Mouse (Mus musculus): ENCODE data around the gene Vars2.

Vars2 gene

DNA sequence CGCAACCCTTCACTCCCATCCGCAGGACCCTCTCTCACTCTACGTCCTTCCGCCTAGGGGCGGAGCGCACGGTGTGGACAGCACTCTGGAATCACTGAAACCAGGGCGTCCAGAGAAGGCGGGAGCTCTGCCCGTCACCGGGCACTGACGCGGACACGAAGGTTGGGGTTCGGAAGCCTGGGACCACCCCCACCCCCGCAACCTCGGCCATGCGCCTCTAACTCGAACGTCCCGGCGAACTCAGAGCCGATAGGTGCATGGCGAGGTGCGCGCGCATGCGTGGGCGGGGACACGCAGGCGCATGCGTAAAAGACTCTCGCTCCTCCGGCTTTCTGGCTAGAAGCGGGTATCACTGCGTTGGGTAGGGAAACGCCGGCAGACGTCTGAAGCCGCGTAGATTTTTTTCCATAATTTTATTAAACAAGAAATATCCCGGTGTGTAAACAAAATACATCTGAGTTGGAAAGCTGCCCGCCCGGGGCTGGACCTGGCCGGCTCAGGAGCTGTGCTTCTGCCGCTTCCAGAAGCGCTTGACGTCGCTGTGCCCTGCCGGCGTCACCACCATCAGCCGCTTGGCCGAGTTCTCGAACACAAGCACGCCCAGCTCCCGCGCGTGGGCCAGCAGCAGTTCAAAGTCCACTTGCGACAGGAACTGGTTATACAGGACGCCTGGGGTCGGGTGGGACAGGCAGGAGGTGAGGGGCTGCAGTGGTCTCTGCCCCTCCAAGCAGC, at the start of gene Vars2:
TSS of gene Vars2 (minus strand) at position 259 of the 732 bp plus-strand sequence.
- DNase-seq (ENCODE audit: low read depth, low spot score) = peak; percentile 98
- Histone ChIP-seq H3K27me3 (ENCODE audit: control insufficient read depth, insufficient read depth, low read length, poor library complexity, severe bottlenecking) (no peaks in the 10 kb centered on the region), H3K36me3 (ENCODE audit: control insufficient read depth, insufficient read depth, low read length, poor library complexity, severe bottlenecking) (no peaks in the 10 kb centered on the region; the same call in 1 of the 2 replicates)

GRCm38 (mm10) chr17:35717080-35717479, 49.7 kb upstream of the Vars2 start:
- DNase-seq (ENCODE audit: low read depth, low spot score) = no peak
- H3K27me3 ChIP-seq (ENCODE audit: control insufficient read depth, insufficient read depth, low read length, poor library complexity, severe bottlenecking) = no peaks in the 10 kb centered on the region
- H3K36me3 ChIP-seq (ENCODE audit: control insufficient read depth, insufficient read depth, low read length, poor library complexity, severe bottlenecking) = no peaks in the 10 kb centered on the region

- Histone ChIP-seq H3K27me3 (ENCODE audit: control insufficient read depth, insufficient read depth, low read length, poor library complexity, severe bottlenecking) (no peaks in the 10 kb centered on the region), H3K36me3 (ENCODE audit: control insufficient read depth, insufficient read depth, low read length, poor library complexity, severe bottlenecking) (no peaks in the 10 kb centered on the region)
- DNase-seq (ENCODE audit: low read depth, low spot score) = no peak
Observed at GRCm38 (mm10) chr17:35716114-35716513, 48.7 kb upstream of the Vars2 start.

DNA sequence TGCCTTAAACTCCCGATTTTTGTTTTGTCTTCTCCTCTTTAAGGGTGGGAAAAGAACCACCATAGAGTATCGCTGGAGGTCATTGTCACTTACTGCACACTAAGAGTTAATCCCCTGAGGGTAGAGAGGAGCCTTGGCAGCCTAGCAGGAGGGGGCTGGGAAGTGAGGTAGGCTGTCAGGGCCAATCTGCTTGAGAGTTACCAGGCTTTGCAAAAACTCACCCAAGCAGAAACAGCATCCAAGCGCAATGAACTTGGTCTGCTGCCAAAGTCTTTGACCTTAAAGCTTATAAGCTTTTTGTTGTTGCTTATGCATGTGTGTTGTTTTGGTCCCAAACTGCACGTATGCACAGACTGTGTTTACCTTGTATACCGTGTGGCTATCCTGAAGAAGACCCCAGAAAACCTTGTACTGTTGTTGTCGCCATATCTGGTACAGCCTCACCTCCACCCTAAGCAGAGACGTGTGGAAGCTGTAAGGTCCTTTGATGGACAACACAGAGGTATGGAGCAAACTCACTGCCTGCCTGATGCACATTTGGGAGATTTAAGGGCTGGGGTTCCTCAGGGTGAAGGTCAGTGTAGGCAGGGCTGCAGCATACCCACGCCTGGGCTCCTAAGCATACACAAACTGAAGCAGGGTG, 43.4 kb upstream of the Vars2 start:
- Histone ChIP-seq H3K27me3 (ENCODE audit: control insufficient read depth, insufficient read depth, low read length, poor library complexity, severe bottlenecking) (no peaks in the 10 kb centered on the region), H3K36me3 (ENCODE audit: control insufficient read depth, insufficient read depth, low read length, poor library complexity, severe bottlenecking) (no peaks in the 10 kb centered on the region)
- no peak for DNase-seq (ENCODE audit: low read depth, low spot score)

- DNase-seq (ENCODE audit: low read depth, low spot score) = no peak
- H3K27me3 ChIP-seq (ENCODE audit: control insufficient read depth, insufficient read depth, low read length, poor library complexity, severe bottlenecking) = no peaks in the 10 kb centered on the region; the same call in 1 of the 2 replicates
Observed at GRCm38 (mm10) chr17:35708611-35709010, 41.2 kb upstream of the Vars2 start.

GRCm38 (mm10) chr17:35707929-35708328, 40.5 kb upstream of the Vars2 start:
- DNase-seq (ENCODE audit: low read depth, low spot score) = no peak
- no peaks in the 10 kb centered on the region for H3K36me3 ChIP-seq (ENCODE audit: control insufficient read depth, insufficient read depth, low read length, poor library complexity, severe bottlenecking)

More at GRCm38 (mm10) chr17:35708611-35709010, 41.2 kb upstream of the Vars2 start:
- H3K36me3 ChIP-seq (ENCODE audit: control insufficient read depth, insufficient read depth, low read length, poor library complexity, severe bottlenecking) = no peaks in the 10 kb centered on the region

DNA sequence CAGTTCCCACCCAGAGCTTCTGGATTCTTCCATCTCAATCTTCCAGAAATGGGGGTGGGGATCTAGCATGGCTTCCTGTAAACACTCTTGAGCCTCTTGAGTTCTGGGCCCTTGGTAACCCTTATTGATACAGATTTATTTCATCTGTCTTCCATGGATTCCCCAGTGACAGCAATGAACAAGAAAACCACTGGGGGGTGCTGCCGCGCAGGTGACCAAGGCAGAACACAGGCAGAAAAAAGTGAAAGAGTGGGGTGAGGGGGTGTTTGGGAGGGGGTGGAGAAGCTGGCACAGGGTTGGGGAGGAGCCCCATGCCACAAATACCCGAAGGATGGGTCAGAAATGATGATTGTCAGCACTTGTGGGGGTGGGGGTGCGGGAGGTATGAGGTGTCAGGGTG, 38.4 kb upstream of the Vars2 start:
- DNase-seq (ENCODE audit: low read depth, low spot score) = peak; percentile 32
- no peaks in the 10 kb centered on the region for H3K36me3 ChIP-seq (ENCODE audit: control insufficient read depth, insufficient read depth, low read length, poor library complexity, severe bottlenecking)

More at GRCm38 (mm10) chr17:35707929-35708328, 40.5 kb upstream of the Vars2 start:
- no peaks in the 10 kb centered on the region; the same call in 1 of the 2 replicates for H3K27me3 ChIP-seq (ENCODE audit: control insufficient read depth, insufficient read depth, low read length, poor library complexity, severe bottlenecking)

GRCm38 (mm10) chr17:35704621-35705464, 37.5 kb upstream of the Vars2 start, which contains the start of gene Ddr1:
TSS of gene Ddr1 (minus strand) at chr17:35704621.
- DNase-seq (ENCODE audit: low read depth, low spot score) = peak; percentile 5
- H3K27me3 ChIP-seq (ENCODE audit: control insufficient read depth, insufficient read depth, low read length, poor library complexity, severe bottlenecking) = no peaks in the 10 kb centered on the region; the same call in 1 of the 2 replicates

More for the DNA sequence above, 38.4 kb upstream of the Vars2 start:
- H3K27me3 ChIP-seq (ENCODE audit: control insufficient read depth, insufficient read depth, low read length, poor library complexity, severe bottlenecking) = no peaks in the 10 kb centered on the region; the same call in 1 of the 2 replicates

DNA sequence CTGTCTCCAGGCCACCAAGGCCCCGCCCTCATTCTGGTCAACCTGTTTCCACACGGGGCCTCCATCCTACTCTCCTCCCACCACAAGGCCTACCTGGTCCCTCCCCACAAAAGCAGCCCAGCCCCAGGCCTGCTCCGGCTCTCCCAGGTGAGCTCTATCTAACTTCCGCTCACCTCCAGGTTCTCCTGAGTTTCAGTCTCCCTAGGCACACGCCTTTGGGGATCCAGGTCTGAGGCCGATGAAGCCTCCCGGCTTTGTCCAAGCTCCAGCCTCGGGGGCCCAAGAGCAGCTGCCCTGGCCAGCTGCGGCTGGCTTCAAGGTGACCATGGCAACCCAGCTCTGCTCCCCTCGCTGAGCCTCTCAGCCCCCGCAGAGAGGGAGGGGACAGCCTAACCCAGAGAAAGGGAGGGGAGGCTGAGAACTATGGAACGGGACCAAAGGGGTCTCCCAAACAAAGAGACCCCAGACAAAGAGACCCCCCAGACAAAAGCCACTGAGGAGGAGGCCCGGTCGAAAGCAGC, 36.4 kb upstream of the Vars2 start:
- H3K27me3 ChIP-seq (ENCODE audit: control insufficient read depth, insufficient read depth, low read length, poor library complexity, severe bottlenecking) = no peaks in the 10 kb centered on the region; the same call in 1 of the 2 replicates
- H3K36me3 ChIP-seq (ENCODE audit: control insufficient read depth, insufficient read depth, low read length, poor library complexity, severe bottlenecking) = no peaks in the 10 kb centered on the region
- DNase-seq (ENCODE audit: low read depth, low spot score) = no peak

More at GRCm38 (mm10) chr17:35704621-35705464, 37.5 kb upstream of the Vars2 start, which contains the start of gene Ddr1:
- no peaks in the 10 kb centered on the region for H3K36me3 ChIP-seq (ENCODE audit: control insufficient read depth, insufficient read depth, low read length, poor library complexity, severe bottlenecking)

DNA sequence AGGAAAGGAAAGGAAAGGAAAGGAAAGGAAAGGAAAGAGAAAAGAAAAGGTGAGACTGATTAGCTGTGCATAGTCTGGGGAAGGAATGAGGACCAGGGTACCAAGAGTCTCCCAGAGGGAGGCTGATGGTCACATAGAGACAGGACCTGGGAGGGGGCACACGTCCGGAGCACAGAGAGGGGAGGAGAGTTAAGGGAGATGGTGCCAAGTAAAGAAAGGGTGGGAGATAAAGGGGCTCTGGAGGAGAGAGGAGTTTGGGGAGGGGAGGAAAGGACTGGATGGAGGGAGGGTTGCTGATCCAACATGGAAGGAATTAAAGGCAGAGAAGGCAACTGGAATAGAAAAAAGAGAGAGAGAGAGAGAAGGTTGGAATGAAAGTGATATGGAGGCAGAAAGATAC, 35.7 kb upstream of the Vars2 start:
- Histone ChIP-seq H3K27me3 (ENCODE audit: control insufficient read depth, insufficient read depth, low read length, poor library complexity, severe bottlenecking) (no peaks in the 10 kb centered on the region; the same call in 1 of the 2 replicates), H3K36me3 (ENCODE audit: control insufficient read depth, insufficient read depth, low read length, poor library complexity, severe bottlenecking) (no peaks in the 10 kb centered on the region)
- no peak for DNase-seq (ENCODE audit: low read depth, low spot score)

- DNase-seq (ENCODE audit: low read depth, low spot score) = no peak
- H3K36me3 ChIP-seq (ENCODE audit: control insufficient read depth, insufficient read depth, low read length, poor library complexity, severe bottlenecking) = no peaks in the 10 kb centered on the region
- no peaks in the 10 kb centered on the region; the same call in 1 of the 2 replicates for H3K27me3 ChIP-seq (ENCODE audit: control insufficient read depth, insufficient read depth, low read length, poor library complexity, severe bottlenecking)
Observed at GRCm38 (mm10) chr17:35702605-35703004, 35.2 kb upstream of the Vars2 start.

- H3K36me3 ChIP-seq (ENCODE audit: control insufficient read depth, insufficient read depth, low read length, poor library complexity, severe bottlenecking) = no peaks in the 10 kb centered on the region
- H3K27me3 ChIP-seq (ENCODE audit: control insufficient read depth, insufficient read depth, low read length, poor library complexity, severe bottlenecking) = no peaks in the 10 kb centered on the region; the same call in 1 of the 2 replicates
- no peak for DNase-seq (ENCODE audit: low read depth, low spot score)
Observed at GRCm38 (mm10) chr17:35701978-35702461, 34.6 kb upstream of the Vars2 start.

GRCm38 (mm10) chr17:35701203-35701977, 34.0 kb upstream of the Vars2 start:
- no peak for DNase-seq (ENCODE audit: low read depth, low spot score)
- H3K27me3 ChIP-seq (ENCODE audit: control insufficient read depth, insufficient read depth, low read length, poor library complexity, severe bottlenecking) = no peaks in the 10 kb centered on the region; the same call in 1 of the 2 replicates

More at GRCm38 (mm10) chr17:35701203-35701977, 34.0 kb upstream of the Vars2 start:
- H3K36me3 ChIP-seq (ENCODE audit: control insufficient read depth, insufficient read depth, low read length, poor library complexity, severe bottlenecking) = no peaks in the 10 kb centered on the region

All from splenic B cell, adult 2 months (primary cell).